Mouse (Mus musculus) erythroid progenitor cell, adult 5-6 weeks (primary cell): ENCODE measurements at regions not wholly inside any gene's neighbourhood (a gene's known extent, or its start where the extent isn't known, plus 50 kb on each side); places are given as distances from the start of the nearest gene placed in this dataset.

Source experiments
- ATAC-seq: replicated peaks from 2 replicates; pipeline ENCODE4 v1.8.0; 2016; ENCODE audit warnings: moderate number of reproducible peaks, mild to moderate bottlenecking, moderate TSS enrichment, inconsistent platforms; ENCODE audit not compliant: poor library complexity, low FRiP score, severe bottlenecking

GRCm38 (mm10) chr1:73265009-73265408 is 249.3 kb upstream of the Tnp1 start:
- no peak for ATAC-seq

DNA sequence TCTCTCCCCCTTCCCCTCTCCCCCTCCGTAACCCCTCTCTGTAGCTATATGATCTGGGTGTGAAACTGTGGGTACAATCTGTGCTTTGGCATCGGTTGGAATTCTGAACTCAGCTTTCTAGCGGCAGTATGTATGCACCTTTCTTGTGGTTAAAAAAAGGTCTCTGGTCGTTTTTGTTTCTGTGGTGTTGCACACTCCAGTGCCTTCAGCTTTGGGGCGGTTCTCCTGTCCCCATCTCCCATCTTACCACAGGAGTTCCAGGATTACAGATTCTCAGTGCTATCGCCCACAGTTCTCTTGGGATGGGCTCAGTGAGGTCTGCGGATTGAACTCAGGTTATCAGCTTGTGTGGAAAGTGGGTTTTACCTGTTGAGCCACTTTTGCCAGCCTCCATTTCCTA is 248.5 kb upstream of the Tnp1 start:
- no peak for ATAC-seq

GRCm38 (mm10) chr1:73259525-73260098 is 243.9 kb upstream of the Tnp1 start:
- no peak for ATAC-seq

DNA sequence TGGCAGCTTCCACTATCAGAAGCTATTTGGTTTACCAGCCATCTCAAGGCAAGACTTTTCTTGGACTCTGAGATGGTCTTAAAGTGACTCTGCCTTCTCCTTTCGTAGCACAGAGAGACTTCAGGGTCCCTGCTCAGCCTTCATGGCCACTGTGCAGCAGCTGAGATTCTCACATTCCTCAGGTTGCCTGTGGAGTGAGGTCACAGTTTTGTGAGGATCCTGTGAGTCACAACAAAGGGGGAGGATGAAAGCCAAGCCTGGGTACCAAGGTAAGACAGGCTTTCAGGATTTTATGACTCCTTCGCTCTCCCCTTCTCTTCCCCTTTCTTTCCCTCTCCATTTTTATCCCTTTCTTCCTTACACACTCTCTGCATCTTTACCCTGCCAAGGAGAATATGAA is 241.6 kb upstream of the Tnp1 start:
- no peak for ATAC-seq

- ATAC-seq, result no peak
These were observed 236.2 kb upstream of the Tnp1 start for GRCm38 (mm10) chr1:73251911-73252356.

DNA sequence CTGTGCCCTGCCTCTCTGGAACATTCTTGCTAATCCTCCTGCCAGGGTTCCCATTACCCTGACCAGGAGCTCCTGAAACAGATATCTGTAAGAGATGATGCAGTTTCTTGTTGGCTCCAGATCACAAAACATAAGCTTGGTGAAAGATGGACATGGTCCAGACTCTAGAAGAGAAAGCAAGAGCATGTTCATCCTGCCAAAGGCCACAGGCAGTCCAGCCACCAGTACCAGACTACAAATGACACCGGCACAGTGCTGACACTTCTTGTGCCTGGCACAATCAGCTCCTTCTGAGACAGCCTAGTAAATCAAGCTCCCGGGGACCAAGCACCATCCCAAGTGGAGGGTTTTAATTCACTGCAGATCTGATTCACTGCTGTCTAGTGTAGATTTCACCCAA is 228.3 kb upstream of the Tnp1 start:
- no peak for ATAC-seq

DNA sequence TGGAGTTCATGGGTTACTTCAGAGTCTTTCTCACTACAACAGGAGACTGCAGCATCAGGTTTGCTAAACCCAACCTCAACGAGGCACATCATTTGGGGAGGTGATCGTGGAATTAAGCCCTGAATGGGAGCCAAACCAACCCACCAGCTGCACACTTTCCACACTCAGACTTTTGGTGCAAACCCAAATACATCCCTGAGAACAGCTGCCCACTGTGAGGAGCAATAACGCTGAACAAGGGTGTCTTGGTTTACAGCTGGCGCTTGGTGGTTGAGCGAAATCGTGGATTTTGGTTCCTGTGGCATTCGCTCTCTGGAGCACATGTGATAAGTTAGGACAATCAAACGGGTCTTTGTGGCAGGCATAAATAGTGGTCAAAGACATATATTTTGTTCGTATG is 226.6 kb upstream of the Tnp1 start:
- ATAC-seq, result no peak

GRCm38 (mm10) chr1:73236867-73237266 is 221.2 kb upstream of the Tnp1 start:
- ATAC-seq, result no peak

DNA sequence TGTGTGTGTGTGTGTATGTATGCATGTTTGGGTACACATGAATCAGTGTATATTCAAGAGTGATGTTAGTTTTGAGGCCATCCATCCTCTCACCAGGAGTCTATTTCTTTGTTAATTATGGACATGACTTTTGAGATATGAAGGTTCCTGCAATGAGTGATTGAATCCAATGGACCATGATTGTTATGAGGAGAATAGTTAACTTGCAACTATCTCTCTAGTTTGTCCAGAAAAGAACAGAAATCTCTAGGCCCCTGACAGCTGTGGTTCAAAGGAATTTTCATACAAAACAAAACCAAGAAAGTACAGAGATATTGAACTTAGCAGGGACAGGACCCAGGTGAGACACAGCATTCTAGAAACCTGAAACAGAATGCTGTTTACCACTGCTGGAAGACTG is 217.9 kb upstream of the Tnp1 start:
- no peak for ATAC-seq

GRCm38 (mm10) chr1:73233041-73233440 is 217.3 kb upstream of the Tnp1 start:
- no peak for ATAC-seq

DNA sequence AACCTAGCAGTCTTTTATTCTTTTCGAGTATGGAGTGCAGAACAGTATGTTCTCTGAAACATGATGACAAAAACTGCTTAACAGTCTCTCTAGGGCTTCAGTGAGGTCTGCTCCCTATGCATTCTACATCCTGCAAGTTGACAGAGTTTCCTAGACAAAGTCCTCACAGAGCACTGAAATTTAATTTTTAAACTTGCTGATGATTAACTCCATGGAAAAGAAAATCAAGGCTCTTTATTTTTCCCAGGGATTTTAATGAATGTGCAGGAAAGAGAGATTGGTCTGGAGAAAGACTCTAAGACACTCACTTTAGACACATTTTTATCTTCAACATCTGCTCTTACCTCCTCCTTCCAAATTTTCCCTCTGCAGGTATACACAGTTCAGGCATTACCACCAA is 214.9 kb upstream of the Tnp1 start:
- ATAC-seq, result no peak

DNA sequence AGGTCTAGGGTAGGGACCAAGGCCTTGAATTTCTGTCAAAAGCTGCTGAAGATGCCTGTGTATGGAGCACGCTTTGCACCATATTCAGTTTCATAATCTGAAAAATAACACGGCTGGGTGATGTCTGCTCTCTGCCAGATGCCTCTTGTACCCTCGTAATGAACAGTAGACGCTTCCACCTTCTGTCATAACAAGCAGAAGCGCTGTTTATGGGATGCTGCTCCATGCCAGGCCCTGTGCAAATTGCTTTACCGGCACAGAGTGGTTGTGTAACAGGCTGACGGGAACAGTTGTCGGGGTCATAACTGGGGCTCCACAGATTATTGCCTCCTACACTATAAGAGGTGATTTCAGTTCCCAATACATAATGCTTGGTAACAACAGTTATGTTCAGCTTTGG is 211.5 kb upstream of the Tnp1 start:
- ATAC-seq, result no peak

DNA sequence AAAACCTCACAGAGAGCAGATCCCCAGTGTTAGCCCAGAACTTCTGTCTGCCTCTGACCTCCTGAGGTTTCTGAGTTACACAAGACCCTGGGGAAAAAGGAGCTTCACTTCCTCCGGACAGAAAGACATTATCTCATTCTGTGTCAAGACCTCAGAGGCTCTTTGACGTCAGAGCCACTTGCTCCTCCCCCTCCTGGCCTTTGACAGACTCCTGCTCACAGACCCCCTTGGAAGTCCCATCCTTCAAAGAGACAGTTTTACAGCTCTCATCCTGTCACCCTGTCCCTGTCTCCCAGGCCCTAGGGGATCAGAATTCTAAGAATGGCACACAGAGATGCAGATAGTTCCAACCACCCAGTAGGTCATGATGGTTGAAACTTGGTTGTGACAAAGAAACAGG is 206.2 kb upstream of the Tnp1 start:
- ATAC-seq, result no peak

DNA sequence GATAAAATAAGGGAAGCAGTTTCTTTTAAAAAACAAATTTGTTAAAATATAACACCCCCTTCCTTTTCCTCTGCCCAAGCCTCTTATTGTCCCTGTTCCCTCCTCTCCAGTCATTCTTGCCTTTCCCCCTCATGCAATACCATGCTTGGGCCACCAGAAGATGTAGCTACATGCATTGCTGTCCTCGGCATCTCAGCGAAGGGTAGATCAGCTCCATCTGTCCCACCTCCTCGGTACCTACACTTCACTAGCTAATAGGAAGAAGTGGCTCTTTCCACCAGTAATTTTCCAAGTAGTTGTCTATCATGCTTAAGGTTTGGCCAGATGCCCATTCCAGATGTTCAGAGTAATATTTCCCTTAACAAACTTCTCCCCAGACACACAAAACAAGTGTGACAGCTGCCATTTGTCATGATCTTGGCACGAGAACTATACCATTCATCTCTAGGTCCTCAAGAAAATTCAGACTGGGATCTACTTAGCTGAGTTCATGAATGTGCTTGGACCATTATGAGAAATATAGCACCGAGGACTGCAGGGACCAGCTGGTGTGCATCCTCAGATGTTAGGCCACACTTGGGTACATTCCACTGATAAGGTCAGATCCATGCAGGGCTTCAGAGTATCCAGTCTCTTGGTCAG is 198.7 kb upstream of the Tnp1 start:
- no peak for ATAC-seq

GRCm38 (mm10) chr1:73207421-73207820 is 191.7 kb upstream of the Tnp1 start:
- ATAC-seq, result no peak

- ATAC-seq, result no peak
These were observed 190.1 kb upstream of the Tnp1 start for GRCm38 (mm10) chr1:73205788-73206187.

- no peak for ATAC-seq
These were observed 184.4 kb upstream of the Tnp1 start for GRCm38 (mm10) chr1:73200112-73200511.

- no peak for ATAC-seq
These were observed 175.1 kb upstream of the Tnp1 start for GRCm38 (mm10) chr1:73190832-73191231.

- ATAC-seq, result no peak
These were observed 173.1 kb upstream of the Tnp1 start for GRCm38 (mm10) chr1:73188796-73189195.

DNA sequence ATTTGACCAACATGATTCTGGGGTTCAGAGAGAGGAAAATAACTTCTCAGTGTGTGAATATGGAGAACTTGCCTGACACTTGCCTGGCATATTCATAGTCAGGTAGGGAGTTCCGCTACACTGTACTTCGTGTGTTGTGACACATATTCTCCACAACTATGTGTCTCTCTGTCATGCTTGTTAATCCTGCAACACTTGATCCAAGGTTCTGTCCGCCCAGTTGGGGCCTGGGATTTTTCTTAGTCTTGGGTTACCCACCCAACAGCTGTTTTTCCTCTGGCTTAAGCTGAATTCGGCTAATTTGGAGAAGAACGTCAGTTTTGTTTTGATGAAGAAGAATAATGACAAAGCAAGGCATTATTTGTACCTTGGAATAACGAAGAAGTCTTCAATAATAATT is 168.8 kb upstream of the Tnp1 start:
- ATAC-seq, result no peak

DNA sequence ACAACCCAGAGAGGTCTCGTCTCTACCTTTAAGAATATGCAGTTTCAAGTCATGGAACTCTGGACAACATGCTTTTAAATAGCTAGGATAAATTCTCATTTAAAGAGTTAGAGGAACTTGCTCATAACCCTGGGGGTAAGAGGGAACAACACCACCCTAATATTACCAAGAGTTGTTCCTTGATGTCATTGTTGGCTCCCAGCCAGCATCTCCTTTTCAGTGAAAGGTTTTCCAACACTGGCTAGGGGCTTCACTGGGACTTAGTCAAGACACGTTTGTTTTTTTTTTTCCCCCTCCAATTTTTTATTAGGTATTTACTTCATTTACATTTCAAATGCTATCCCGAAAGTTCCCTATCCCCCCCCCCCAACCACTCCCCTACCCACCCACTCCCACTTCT is 163.1 kb upstream of the Tnp1 start:
- no peak for ATAC-seq

GRCm38 (mm10) chr1:73177076-73177475 is 161.4 kb upstream of the Tnp1 start:
- ATAC-seq, result no peak
